Mouse (Mus musculus): ENCODE results near the gene Mgmt. TPM values are rescaled to one million over a fixed set of nuclear protein-coding genes. Genes with fewer than 3 reads are reported as not detected.

The Mgmt gene
- polyA plus RNA-seq, 1 experiment, result 0.56 TPM

DNA sequence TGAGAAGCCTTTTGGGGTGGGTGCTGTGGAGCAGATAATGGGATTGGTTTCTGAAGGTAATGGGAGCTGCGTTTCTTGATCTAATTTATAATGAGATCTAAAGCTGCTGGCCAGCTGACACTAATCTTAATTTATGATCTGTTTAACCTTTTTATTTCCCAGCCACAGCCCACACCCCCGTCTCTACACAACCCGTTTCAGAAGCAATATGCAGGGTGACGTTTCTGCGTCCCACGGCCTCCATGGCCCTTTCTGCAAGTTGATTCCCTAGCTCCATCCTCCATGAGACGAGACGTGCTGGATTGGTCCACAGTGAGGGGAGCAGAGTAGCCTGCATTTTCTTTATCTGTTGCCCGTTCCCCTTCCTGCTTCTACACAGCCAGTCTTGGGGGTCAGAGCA is 31.8 kb downstream of the Mgmt start:
- TF ChIP-seq CTCF (IDR thresholded peaks at IDR 0.05; ENCODE audit: extremely low read depth, insufficient read length, insufficient replicate concordance, low read depth, low read length) (no peak), POLR2A (IDR thresholded peaks at IDR 0.05; ENCODE audit: low read depth, low read length) (no peak)
- no peaks in the 10 kb centered on the region for H3K27me3 ChIP-seq (ENCODE audit: control insufficient read depth, insufficient read depth, low read length)
- no peaks in the 10 kb centered on the region for H3K4me1 ChIP-seq (ENCODE audit: control insufficient read depth, insufficient read depth, insufficient read length, low read length)
- no peak overlapping the region for H3K27ac ChIP-seq (ENCODE audit: insufficient read depth, low read depth, low read length)
- WGBS, result 76% methylated on average over 9 of the region's 9 CpGs
- no peak overlapping the region for H3K4me3 ChIP-seq (ENCODE audit: low read depth, low read length)
- H3K36me3 ChIP-seq (ENCODE audit: control insufficient read depth, insufficient read depth, low read length), result no peaks in the 10 kb centered on the region

DNA sequence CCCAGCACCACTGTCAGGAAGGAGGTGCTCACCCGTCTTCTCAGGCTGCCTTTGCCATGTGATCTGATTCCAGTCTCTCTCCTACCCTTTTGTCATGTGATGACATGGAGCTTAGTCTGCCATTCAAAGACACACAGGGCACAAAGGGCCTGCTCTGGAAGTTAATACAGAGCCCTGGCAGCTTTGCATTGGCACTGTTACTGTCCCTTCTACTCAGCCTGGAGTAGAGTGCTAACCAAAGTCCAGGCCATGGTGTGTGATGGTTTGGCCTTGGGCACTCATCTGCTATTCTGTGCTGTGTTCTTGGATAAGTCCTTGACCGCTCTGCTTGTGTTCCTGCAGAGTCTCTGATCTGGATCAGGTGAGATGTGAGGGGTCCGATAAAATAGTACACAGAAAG is 36.0 kb downstream of the Mgmt start:
- no peak for TF ChIP-seq POLR2A (IDR thresholded peaks at IDR 0.05; ENCODE audit: low read depth, low read length)
- no peak for TF ChIP-seq CTCF (IDR thresholded peaks at IDR 0.05; ENCODE audit: extremely low read depth, insufficient read length, insufficient replicate concordance, low read depth, low read length)
- Histone ChIP-seq H3K27ac (ENCODE audit: insufficient read depth, low read depth, low read length) (no peak overlapping the region), H3K4me1 (ENCODE audit: control insufficient read depth, insufficient read depth, insufficient read length, low read length) (no peaks in the 10 kb centered on the region), H3K4me3 (ENCODE audit: low read depth, low read length) (no peak overlapping the region), H3K36me3 (ENCODE audit: control insufficient read depth, insufficient read depth, low read length) (no peaks in the 10 kb centered on the region), H3K27me3 (ENCODE audit: control insufficient read depth, insufficient read depth, low read length) (no peaks in the 10 kb centered on the region)
- WGBS, result 95% methylated on average over 3 of the region's 3 CpGs

DNA sequence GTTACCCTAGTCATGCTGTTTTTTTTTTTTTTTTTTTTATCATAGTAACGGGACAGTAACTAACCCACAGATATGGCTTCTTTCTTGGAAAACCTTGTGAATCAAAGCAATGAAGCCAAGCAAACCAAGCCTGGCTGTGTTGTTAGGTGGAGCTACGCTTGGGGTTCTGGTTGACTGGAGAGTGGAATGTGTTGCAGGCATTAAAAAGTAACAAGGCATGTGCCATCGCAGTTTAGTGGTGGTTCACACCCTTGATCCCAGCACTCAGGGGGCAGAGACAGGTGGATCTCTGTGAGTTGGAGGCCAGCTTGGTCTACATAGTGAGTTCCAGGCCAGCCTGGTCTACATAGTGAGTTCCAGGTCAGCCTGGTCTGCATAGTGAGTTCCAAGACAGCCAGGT is 39.0 kb downstream of the Mgmt start:
- TF ChIP-seq POLR2A (IDR thresholded peaks at IDR 0.05; ENCODE audit: low read depth, low read length) (no peak), CTCF (IDR thresholded peaks at IDR 0.05; ENCODE audit: extremely low read depth, insufficient read length, insufficient replicate concordance, low read depth, low read length) (no peak)
- Histone ChIP-seq H3K4me1 (ENCODE audit: control insufficient read depth, insufficient read depth, insufficient read length, low read length) (no peaks in the 10 kb centered on the region), H3K4me3 (ENCODE audit: low read depth, low read length) (no peak overlapping the region), H3K27me3 (ENCODE audit: control insufficient read depth, insufficient read depth, low read length) (no peaks in the 10 kb centered on the region), H3K27ac (ENCODE audit: insufficient read depth, low read depth, low read length) (no peak overlapping the region), H3K36me3 (ENCODE audit: control insufficient read depth, insufficient read depth, low read length) (no peaks in the 10 kb centered on the region)
- 94% methylated on average over 3 of the region's 3 CpGs for WGBS

DNA sequence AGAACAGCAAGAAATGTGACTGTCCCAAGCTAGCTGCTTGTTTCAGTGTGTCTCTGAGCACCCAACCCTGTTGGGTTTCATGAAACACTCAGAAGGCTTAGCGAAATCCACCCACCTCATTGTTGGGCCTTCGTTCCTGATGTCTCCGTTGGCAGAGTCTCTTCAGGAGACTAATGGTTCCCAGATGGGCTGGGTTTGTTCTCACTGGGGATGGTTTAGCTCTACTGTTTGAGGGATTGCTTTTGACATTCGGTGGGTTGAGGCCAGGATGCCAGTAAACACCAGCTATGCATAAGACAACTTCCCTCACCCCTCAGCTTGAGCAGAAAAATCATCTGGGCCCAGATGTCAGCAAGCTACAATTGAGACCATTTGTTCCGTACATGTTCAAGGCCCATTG is 39.9 kb downstream of the Mgmt start:
- Histone ChIP-seq H3K36me3 (ENCODE audit: control insufficient read depth, insufficient read depth, low read length) (no peaks in the 10 kb centered on the region), H3K27me3 (ENCODE audit: control insufficient read depth, insufficient read depth, low read length) (no peaks in the 10 kb centered on the region), H3K4me3 (ENCODE audit: low read depth, low read length) (no peak overlapping the region), H3K27ac (ENCODE audit: insufficient read depth, low read depth, low read length) (no peak overlapping the region), H3K4me1 (ENCODE audit: control insufficient read depth, insufficient read depth, insufficient read length, low read length) (no peaks in the 10 kb centered on the region)
- no peak for TF ChIP-seq CTCF (IDR thresholded peaks at IDR 0.05; ENCODE audit: extremely low read depth, insufficient read length, insufficient replicate concordance, low read depth, low read length)
- TF ChIP-seq POLR2A (IDR thresholded peaks at IDR 0.05; ENCODE audit: low read depth, low read length), result no peak
- WGBS, result 87% methylated on average over 5 of the region's 5 CpGs

DNA sequence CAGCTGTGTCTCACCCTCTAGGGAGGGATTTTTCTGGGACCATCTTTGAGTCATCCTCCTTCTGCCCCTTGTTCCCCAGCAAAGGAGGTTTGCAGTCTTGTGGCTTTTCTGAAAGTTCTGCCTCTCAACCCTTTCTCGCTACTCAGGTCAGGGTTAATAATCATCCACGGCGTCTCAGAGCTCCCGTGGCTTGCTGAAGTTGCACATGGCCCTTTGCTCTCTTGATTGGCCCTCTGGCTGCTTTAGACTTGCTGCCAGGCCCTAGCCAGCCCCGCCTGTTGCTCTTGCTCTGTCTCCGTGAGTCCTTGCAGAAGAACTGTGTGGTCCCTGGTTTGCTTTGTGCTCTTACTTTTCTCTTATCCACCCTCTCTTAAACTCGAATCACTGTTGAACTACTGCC is 40.4 kb downstream of the Mgmt start:
- Histone ChIP-seq H3K36me3 (ENCODE audit: control insufficient read depth, insufficient read depth, low read length) (no peaks in the 10 kb centered on the region), H3K27ac (ENCODE audit: insufficient read depth, low read depth, low read length) (no peak overlapping the region), H3K4me3 (ENCODE audit: low read depth, low read length) (no peak overlapping the region), H3K27me3 (ENCODE audit: control insufficient read depth, insufficient read depth, low read length) (no peaks in the 10 kb centered on the region), H3K4me1 (ENCODE audit: control insufficient read depth, insufficient read depth, insufficient read length, low read length) (no peaks in the 10 kb centered on the region)
- TF ChIP-seq POLR2A (IDR thresholded peaks at IDR 0.05; ENCODE audit: low read depth, low read length), result no peak
- TF ChIP-seq CTCF (IDR thresholded peaks at IDR 0.05; ENCODE audit: extremely low read depth, insufficient read length, insufficient replicate concordance, low read depth, low read length), result no peak
- 55% methylated on average over 7 of the region's 7 CpGs for WGBS

DNA sequence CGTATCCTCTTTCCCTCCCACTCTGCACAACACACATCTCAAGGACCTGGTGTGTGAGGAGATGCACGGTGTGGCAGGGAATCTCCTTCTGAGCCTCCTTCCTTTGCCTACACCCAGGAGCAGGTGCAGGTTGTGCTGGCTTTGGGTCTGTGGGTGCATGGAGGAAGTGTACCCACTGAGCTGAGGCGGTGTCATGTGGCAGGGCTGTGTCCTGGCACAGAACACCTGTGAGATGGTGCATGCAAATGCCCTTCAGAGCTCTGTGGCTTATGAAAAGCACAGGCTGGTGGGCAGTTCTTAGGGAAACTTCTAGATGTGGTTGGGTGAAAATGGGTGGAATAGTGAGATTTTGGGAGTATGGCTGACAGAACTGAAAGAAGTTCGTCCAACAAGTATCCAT is 44.0 kb downstream of the Mgmt start:
- no peak for TF ChIP-seq CTCF (IDR thresholded peaks at IDR 0.05; ENCODE audit: extremely low read depth, insufficient read length, insufficient replicate concordance, low read depth, low read length)
- TF ChIP-seq POLR2A (IDR thresholded peaks at IDR 0.05; ENCODE audit: low read depth, low read length), result no peak
- no peaks in the 10 kb centered on the region for H3K36me3 ChIP-seq (ENCODE audit: control insufficient read depth, insufficient read depth, low read length)
- H3K4me1 ChIP-seq (ENCODE audit: control insufficient read depth, insufficient read depth, insufficient read length, low read length), result no peaks in the 10 kb centered on the region
- H3K27ac ChIP-seq (ENCODE audit: insufficient read depth, low read depth, low read length), result no peak overlapping the region
- H3K27me3 ChIP-seq (ENCODE audit: control insufficient read depth, insufficient read depth, low read length), result no peaks in the 10 kb centered on the region
- 77% methylated on average over 4 of the region's 4 CpGs for WGBS
- no peak overlapping the region for H3K4me3 ChIP-seq (ENCODE audit: low read depth, low read length)

DNA sequence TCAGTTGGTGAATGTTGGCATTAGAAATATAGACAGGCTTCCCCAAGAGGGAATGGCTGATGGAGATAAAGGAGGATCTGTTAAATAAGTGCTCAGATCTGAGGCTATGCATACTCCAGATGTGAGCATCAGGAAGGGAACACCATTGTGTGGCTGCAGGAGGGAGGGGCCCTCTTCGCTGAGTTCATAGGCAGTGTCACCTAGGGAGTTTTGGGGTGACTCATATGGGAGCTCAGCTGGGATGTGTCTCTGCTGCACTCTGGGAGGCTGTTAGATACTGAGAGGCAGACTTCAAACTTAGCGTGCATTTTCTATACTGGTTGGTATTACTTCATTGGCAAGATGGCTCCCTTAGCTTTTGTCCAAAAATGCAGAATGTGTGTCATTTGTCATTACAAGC is 48.0 kb downstream of the Mgmt start:
- Histone ChIP-seq H3K36me3 (ENCODE audit: control insufficient read depth, insufficient read depth, low read length) (no peaks in the 10 kb centered on the region), H3K4me3 (ENCODE audit: low read depth, low read length) (no peak overlapping the region), H3K27me3 (ENCODE audit: control insufficient read depth, insufficient read depth, low read length) (no peaks in the 10 kb centered on the region), H3K4me1 (ENCODE audit: control insufficient read depth, insufficient read depth, insufficient read length, low read length) (no peaks in the 10 kb centered on the region), H3K27ac (ENCODE audit: insufficient read depth, low read depth, low read length) (no peak overlapping the region)
- 82% methylated on average over 2 of the region's 2 CpGs for WGBS
- no peak for TF ChIP-seq POLR2A (IDR thresholded peaks at IDR 0.05; ENCODE audit: low read depth, low read length)
- TF ChIP-seq CTCF (IDR thresholded peaks at IDR 0.05; ENCODE audit: extremely low read depth, insufficient read length, insufficient replicate concordance, low read depth, low read length), result no peak

DNA sequence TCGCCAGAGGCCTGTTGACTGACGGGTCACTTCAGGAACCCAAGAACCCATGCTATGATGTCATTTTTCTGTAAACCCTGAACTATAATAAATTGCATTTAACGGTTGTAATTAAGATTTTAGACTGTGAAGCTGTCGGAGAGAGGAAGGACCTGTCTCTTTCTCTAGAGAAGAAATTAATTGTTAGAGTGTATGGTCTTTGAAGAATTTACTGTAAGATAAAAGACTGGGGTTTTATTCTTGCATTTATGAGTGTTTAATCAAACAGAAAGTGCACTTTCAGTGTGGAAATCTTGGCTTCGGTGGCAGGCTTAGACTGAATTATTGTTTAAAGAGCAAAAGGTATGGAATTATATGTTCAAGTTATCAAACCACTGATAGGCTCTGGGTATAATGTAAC is 49.5 kb downstream of the Mgmt start:
- Histone ChIP-seq H3K27ac (ENCODE audit: insufficient read depth, low read depth, low read length) (no peak overlapping the region), H3K4me1 (ENCODE audit: control insufficient read depth, insufficient read depth, insufficient read length, low read length) (no peaks in the 10 kb centered on the region), H3K27me3 (ENCODE audit: control insufficient read depth, insufficient read depth, low read length) (no peaks in the 10 kb centered on the region), H3K4me3 (ENCODE audit: low read depth, low read length) (no peak overlapping the region), H3K36me3 (ENCODE audit: control insufficient read depth, insufficient read depth, low read length) (no peaks in the 10 kb centered on the region)
- WGBS, result 36% methylated on average over 5 of the region's 5 CpGs
- TF ChIP-seq POLR2A (IDR thresholded peaks at IDR 0.05; ENCODE audit: low read depth, low read length), result no peak
